Comparison of ENCODE assay signal across 8 mouse cellular contexts in genomic region chr7:66840008-66840719, GRCm38 (mm10). TPM values are rescaled to one million over a fixed set of nuclear protein-coding genes. Genes with fewer than 3 reads are reported as not detected.
A peak's percentile ranks its signal among the peaks of the same experiment; 100 is the strongest.
DNase-seq lines count a peak whose midpoint lies in the region; ATAC-seq and TF ChIP-seq lines count a peak whose summit lies in the region.

No protein-coding gene starts in this region.

- peak; percentile 35 for DNase-seq in cerebellum, adult 11-12 months
- no peak for DNase-seq in cerebellum, adult 8-10 months
- DNase-seq in adrenal gland, postnatal 25 days = peak; percentile 52
- no peak for DNase-seq in limb, embryonic 14.5 days (ENCODE audit: low spot score)

- H3K27me3 ChIP-seq in forebrain, embryonic 15.5 days = no peaks in the 10 kb centered on the region; the same call in 1 of the 2 replicates
- no peaks in the 10 kb centered on the region for H3K27me3 ChIP-seq in limb, embryonic 14.5 days (ENCODE audit: control insufficient read depth, insufficient read depth, low read length)
- peaks cover 26% of the 10 kb centered on the region for H3K27me3 ChIP-seq in midbrain, embryonic 13.5 days
- no peaks in the 10 kb centered on the region for H3K27me3 ChIP-seq in stomach, embryonic 14.5 days (ENCODE audit: control insufficient read depth, insufficient read depth, low read length)

- H3K9ac ChIP-seq in forebrain, embryonic 15.5 days (replicated peaks) = peak overlapping the region; percentile 58
- H3K9ac ChIP-seq in limb, embryonic 14.5 days (ENCODE audit: low read depth, low read length, severe bottlenecking) = peak overlapping the region; percentile 70
- peak overlapping the region; percentile 74 for H3K9ac ChIP-seq in midbrain, embryonic 13.5 days (replicated peaks)
- H3K9ac ChIP-seq in stomach, embryonic 14.5 days (replicated peaks; ENCODE audit: low read depth, low read length) = peak overlapping the region; percentile 32

- TF ChIP-seq POLR2A in limb, embryonic 14.5 days (IDR thresholded peaks at IDR 0.05; ENCODE audit: borderline replicate concordance, extremely low read depth, insufficient read depth, insufficient read length) = no peak

- peak overlapping the region; percentile 35; the same call in 1 of the 2 replicates for H3K27ac ChIP-seq in forebrain, embryonic 15.5 days (replicated peaks)
- H3K27ac ChIP-seq in limb, embryonic 14.5 days (replicated peaks; ENCODE audit: low read depth, low read length) = peak overlapping the region; percentile 62
- H3K27ac ChIP-seq in midbrain, embryonic 13.5 days = peak overlapping the region; percentile 63
- H3K27ac ChIP-seq in stomach, embryonic 14.5 days (ENCODE audit: low read length) = peak overlapping the region; percentile 29; the same call in 1 of the 2 replicates

- H3K4me1 ChIP-seq in forebrain, embryonic 15.5 days = peaks cover 32% of the 10 kb centered on the region
- peaks cover 35% of the 10 kb centered on the region for H3K4me1 ChIP-seq in limb, embryonic 14.5 days (ENCODE audit: control insufficient read depth, insufficient read depth, low read length)
- peaks cover 16% of the 10 kb centered on the region for H3K4me1 ChIP-seq in midbrain, embryonic 13.5 days (replicated peaks)
- H3K4me1 ChIP-seq in stomach, embryonic 14.5 days (ENCODE audit: control insufficient read depth, insufficient read depth, low read length) = peaks cover 15% of the 10 kb centered on the region; the same call in 1 of the 2 replicates

- no peaks in the 10 kb centered on the region for H3K36me3 ChIP-seq in forebrain, embryonic 15.5 days
- peaks cover 3% of the 10 kb centered on the region for H3K36me3 ChIP-seq in limb, embryonic 14.5 days (ENCODE audit: control insufficient read depth, insufficient read depth, low read length)
- H3K36me3 ChIP-seq in midbrain, embryonic 13.5 days = no peaks in the 10 kb centered on the region
- no peaks in the 10 kb centered on the region for H3K36me3 ChIP-seq in stomach, embryonic 14.5 days (ENCODE audit: control insufficient read depth, insufficient read depth, low read length)

- peak overlapping the region; percentile 63 for H3K4me3 ChIP-seq in forebrain, embryonic 15.5 days
- peak overlapping the region; percentile 68 for H3K4me3 ChIP-seq in limb, embryonic 14.5 days (replicated peaks; ENCODE audit: low read length)
- H3K4me3 ChIP-seq in midbrain, embryonic 13.5 days (replicated peaks) = peak overlapping the region; percentile 65
- peak overlapping the region; percentile 66 for H3K4me3 ChIP-seq in stomach, embryonic 14.5 days (ENCODE audit: low read depth, low read length)

- H3K9me3 ChIP-seq in forebrain, embryonic 15.5 days = no peaks in the 10 kb centered on the region
- H3K9me3 ChIP-seq in limb, embryonic 14.5 days (ENCODE audit: control insufficient read depth, low read length) = no peaks in the 10 kb centered on the region
- H3K9me3 ChIP-seq in midbrain, embryonic 13.5 days = no peaks in the 10 kb centered on the region
- H3K9me3 ChIP-seq in stomach, embryonic 14.5 days (ENCODE audit: control insufficient read depth, low read depth, low read length) = no peaks in the 10 kb centered on the region

- peak overlapping the region; percentile 99 for H3K4me2 ChIP-seq in forebrain, embryonic 15.5 days (replicated peaks)
- H3K4me2 ChIP-seq in limb, embryonic 14.5 days (replicated peaks; ENCODE audit: low read depth, low read length, severe bottlenecking) = peak overlapping the region; percentile 100
- peak overlapping the region; percentile 100 for H3K4me2 ChIP-seq in midbrain, embryonic 13.5 days (replicated peaks)
- H3K4me2 ChIP-seq in stomach, embryonic 14.5 days (replicated peaks; ENCODE audit: low read depth, low read length) = peak overlapping the region; percentile 100

- peak; percentile 52 for ATAC-seq in forebrain, embryonic 15.5 days (replicated peaks)
- ATAC-seq in inflammation-experienced regulatory T-cells, adult 6 months = peak; percentile 15
- peak; percentile 7; the same call in 1 of the 2 replicates for ATAC-seq in limb, embryonic 14.5 days (ENCODE audit: low FRiP score, low read depth)
- peak; percentile 67 for ATAC-seq in midbrain, embryonic 13.5 days
- ATAC-seq in stomach, embryonic 14.5 days (ENCODE audit: insufficient number of reproducible peaks, insufficient read depth, low FRiP score, low read depth) = peak; percentile 7; the same call in 1 of the 2 replicates

- WGBS in forebrain, embryonic 15.5 days = under 1% methylated on average over 75 of the region's 76 CpGs
- WGBS in limb, embryonic 14.5 days = 0% methylated on average over 44 of the region's 76 CpGs
- WGBS in midbrain, embryonic 13.5 days = under 1% methylated on average over 63 of the region's 76 CpGs
- WGBS in stomach, embryonic 14.5 days = under 1% methylated on average over 76 of the region's 76 CpGs

RNA-seq across cellular contexts. Expression of gene Adamts17, which starts 0.6 kb away (rescaled TPM):
- total RNA-seq in adrenal gland, postnatal 25 days (2021) = 5.3 TPM in 2 replicates
- 3.5 and 5.0 TPM in 2 replicates for polyA plus RNA-seq in forebrain, embryonic 15.5 days (2015; fragmentation: Nextera tagmentation; extraction: Ambion mirVana)
- under 1 TPM in 1 of 3 experiments, not detected in 2; 0.43 TPM for polyA plus RNA-seq in inflammation-experienced regulatory T-cells, adult 6 months (2017; shearing (Covaris generic))
- 19.5 and 22.3 TPM in 2 replicates for polyA plus RNA-seq in limb, embryonic 14.5 days (2012; rRNA removed)
- 16.0 and 18.1 TPM in 2 replicates for polyA plus RNA-seq in limb, embryonic 14.5 days (2014; fragmentation: Nextera tagmentation; extraction: Ambion mirVana)
- 1.3 and 1.4 TPM in 2 replicates for polyA plus RNA-seq in midbrain, embryonic 13.5 days (2015; fragmentation: Nextera tagmentation; extraction: Ambion mirVana)
- 7.5 and 7.8 TPM in 2 replicates for polyA plus RNA-seq in stomach, embryonic 14.5 days (2014; fragmentation: Nextera tagmentation; extraction: Ambion mirVana)

Comparison
In these comparisons a context has a peak if more than half of its experiments do, and no peak if none do; other contexts are left out.
1. DNase-seq: peak in cerebellum, adult 11-12 months (single experiment) and adrenal gland, postnatal 25 days (single experiment); none in cerebellum, adult 8-10 months (single experiment) and limb, embryonic 14.5 days (single experiment).
2. ATAC-seq: peak in every context shown above with its lines; median percentile 67 in midbrain, embryonic 13.5 days; 52 in forebrain, embryonic 15.5 days; 15 in inflammation-experienced regulatory T-cells, adult 6 months; 7 in limb, embryonic 14.5 days; 7 in stomach, embryonic 14.5 days.
3. Peak in every context shown above with its lines, with median percentiles within 50 percentile points of each other: H3K27ac ChIP-seq, H3K4me2 ChIP-seq, H3K4me3 ChIP-seq and H3K9ac ChIP-seq.